Mouse (Mus musculus): ENCODE data around the gene Pkp1.

DNA sequence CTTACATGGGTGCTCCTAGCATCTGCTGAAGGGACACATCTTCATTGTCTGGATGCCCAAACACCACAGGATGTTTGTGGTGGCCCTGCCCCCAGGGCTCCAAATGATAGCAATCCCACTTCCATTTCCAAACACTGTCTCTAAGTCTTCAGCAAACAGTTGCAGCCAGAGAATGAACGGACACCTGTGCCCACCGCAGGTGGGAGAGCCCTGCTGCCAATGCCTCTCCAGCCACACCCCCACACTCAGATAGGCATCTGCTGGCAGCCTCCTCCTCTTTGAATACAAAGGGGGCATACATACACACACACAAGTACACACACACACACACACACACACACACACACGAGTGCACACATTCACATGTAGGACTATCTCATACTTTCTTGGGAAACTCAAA lies 25.6 kb downstream of the Pkp1 start:
- no peak for TF ChIP-seq CTCF (IDR thresholded peaks at IDR 0.05; ENCODE audit: control insufficient read depth, insufficient read depth, low read length)
- TF ChIP-seq POLR2A (IDR thresholded peaks at IDR 0.05; ENCODE audit: borderline replicate concordance, control insufficient read depth, low read depth, low read length): no peak
